23 mouse cellular contexts compared by ENCODE assay signal in genomic region chr9:67612101-67612500, GRCm38 (mm10). TPM values are rescaled to one million over a fixed set of nuclear protein-coding genes. Genes with fewer than 3 reads are reported as not detected.
DNase-seq lines count a peak whose midpoint lies in the region; ATAC-seq and TF ChIP-seq lines count a peak whose summit lies in the region.
"Had no signal": no experiment of that assay in that cellular context is flagged by ENCODE, and none has a peak within 500 bp of the region (broad histone marks: within the 10 kb centered on the region; RNA-seq: fewer than 3 reads in every experiment).

No protein-coding gene starts in this region.

- no peak overlapping the region for H3K4me3 ChIP-seq in brown adipose tissue, adult 24 weeks (ENCODE audit: insufficient read depth, low read depth, low read length)
- no peak overlapping the region for H3K4me3 ChIP-seq in myocyte
- H3K4me3 ChIP-seq in liver, postnatal 0 days (ENCODE audit: low read depth, low read length) = no peak overlapping the region
- H3K4me3 ChIP-seq: embryonic facial prominence, embryonic 15.5 days; forebrain, embryonic 13.5 days; gastrocnemius, adult 2 months; heart, embryonic 13.5 days; hindbrain, embryonic 12.5 days; intestine, embryonic 15.5 days had no signal

- no peak for TF ChIP-seq POLR2A in myocyte (IDR thresholded peaks at IDR 0.05; ENCODE audit: insufficient read length, low read depth)

- no peaks in the 10 kb centered on the region for H3K27me3 ChIP-seq in myocyte (ENCODE audit: control insufficient read depth, insufficient read depth, insufficient read length)
- H3K27me3 ChIP-seq in liver, postnatal 0 days (ENCODE audit: insufficient read depth, low read length) = no peaks in the 10 kb centered on the region
- H3K27me3 ChIP-seq: embryonic facial prominence, embryonic 15.5 days; forebrain, embryonic 13.5 days; heart, embryonic 13.5 days; hindbrain, embryonic 12.5 days; intestine, embryonic 15.5 days had no signal

- 73% methylated on average over 2 of the region's 2 CpGs for WGBS in liver, postnatal 0 days (ENCODE audit: insufficient replicate concordance)

- H3ac ChIP-seq in myocyte (ENCODE audit: control insufficient read depth, insufficient read length) = no peak overlapping the region

- no peaks in the 10 kb centered on the region for H3K9me3 ChIP-seq in liver, postnatal 0 days (ENCODE audit: low read length)
- H3K9me3 ChIP-seq: embryonic facial prominence, embryonic 15.5 days; forebrain, embryonic 13.5 days; G1E; heart, embryonic 13.5 days; hindbrain, embryonic 12.5 days; intestine, embryonic 15.5 days had no signal

- H3K27ac ChIP-seq in brown adipose tissue, adult 24 weeks (replicated peaks; ENCODE audit: low read depth, low read length) = peak overlapping the region; percentile 35; the same call in 1 of the 2 replicates
- no peak overlapping the region for H3K27ac ChIP-seq in liver, postnatal 0 days (ENCODE audit: low read depth)
- H3K27ac ChIP-seq: embryonic facial prominence, embryonic 15.5 days; forebrain, embryonic 13.5 days; gastrocnemius, adult 2 months; heart, embryonic 13.5 days; hindbrain, embryonic 12.5 days; hindbrain, postnatal 0 days; intestine, embryonic 15.5 days had no signal

- DNase-seq in 3T3-L1 (ENCODE audit: low read depth, low spot score) = peak; percentile 95
- peak; percentile 53 for DNase-seq in Muller cell, postnatal 12 days (ENCODE audit: inconsistent ontology term)
- no peak for DNase-seq in liver, postnatal 0 days
- DNase-seq: adrenal gland, adult 8-10 months; adrenal gland, postnatal 36 days; cerebellum, adult 11 months; cerebellum, adult 8-10 months; cerebellum, postnatal 14 days; embryo, embryonic 11 days; gastrocnemius, adult 2 months; gastrocnemius, postnatal 25 days; heart, postnatal 4 days had no signal

- peak overlapping the region; percentile 76 for H3K4me2 ChIP-seq in myocyte (ENCODE audit: low read depth)
- no peak overlapping the region for H3K4me2 ChIP-seq in liver, postnatal 0 days (ENCODE audit: low read depth, low read length)
- H3K4me2 ChIP-seq: embryonic facial prominence, embryonic 15.5 days; forebrain, embryonic 13.5 days; heart, embryonic 13.5 days; hindbrain, embryonic 12.5 days; intestine, embryonic 15.5 days had no signal

- no peak for TF ChIP-seq CTCF in liver, postnatal 0 days (IDR thresholded peaks at IDR 0.05; ENCODE audit: low read depth)

- TF ChIP-seq EP300 in liver, postnatal 0 days (IDR thresholded peaks at IDR 0.05; ENCODE audit: low read depth) = no peak

- no peaks in the 10 kb centered on the region for H3K36me3 ChIP-seq in myocyte (ENCODE audit: control insufficient read depth, insufficient read depth)
- H3K36me3 ChIP-seq in liver, postnatal 0 days (replicated peaks; ENCODE audit: insufficient read depth, low read length) = no peaks in the 10 kb centered on the region
- H3K36me3 ChIP-seq: embryonic facial prominence, embryonic 15.5 days; G1E; heart, embryonic 13.5 days; hindbrain, embryonic 12.5 days; intestine, embryonic 15.5 days had no signal

- H3K9ac ChIP-seq in liver, postnatal 0 days (replicated peaks) = no peak overlapping the region
- H3K9ac ChIP-seq: embryonic facial prominence, embryonic 15.5 days; forebrain, embryonic 13.5 days; heart, embryonic 13.5 days; hindbrain, embryonic 12.5 days; intestine, embryonic 15.5 days had no signal

- peaks cover 71% of the 10 kb centered on the region for H3K79me2 ChIP-seq in myocyte (ENCODE audit: control insufficient read depth, insufficient read depth)

- peaks cover 6% of the 10 kb centered on the region; the same call in 1 of the 2 replicates for H3K4me1 ChIP-seq in brown adipose tissue, adult 24 weeks (ENCODE audit: control insufficient read depth, insufficient read depth, insufficient read length, low read length)
- H3K4me1 ChIP-seq in liver, postnatal 0 days (ENCODE audit: insufficient read depth) = no peaks in the 10 kb centered on the region
- H3K4me1 ChIP-seq: intestine, embryonic 15.5 days had no signal

- no peak for ATAC-seq in inflammation-experienced regulatory T-cells, adult 6 months
- ATAC-seq in liver, postnatal 0 days = no peak
- ATAC-seq: CD4-positive, CD25-positive, alpha-beta regulatory T cell, adult 4 months; forebrain, embryonic 13.5 days; hindbrain, postnatal 0 days; intestine, embryonic 15.5 days had no signal

TF ChIP-seq in myocyte, 11 proteins besides CTCF, POLR2A, EP300 and RAD21:
- peak; percentile 9 for TF ChIP-seq TCF12 (IDR thresholded peaks at IDR 0.05; ENCODE audit: insufficient read depth, poor library complexity, severe bottlenecking)
- TF ChIP-seq CEBPB (IDR thresholded peaks at IDR 0.05; ENCODE audit: insufficient read depth, poor library complexity, severe bottlenecking) = no peak
- TF ChIP-seq SRF (IDR thresholded peaks at IDR 0.05; ENCODE audit: control insufficient read depth, insufficient read length, low read depth) = no peak
- TF ChIP-seq MYOG (IDR thresholded peaks at IDR 0.05; ENCODE audit: control insufficient read depth in 1 of 3, insufficient read depth in 1 of 3, insufficient read length in 2 of 3, low read depth in 2 of 3) = peak in 1 of 3 experiments; percentile 58
- peak in 1 of 3 experiments; percentile 49 for TF ChIP-seq MYOD1 (IDR thresholded peaks at IDR 0.05; ENCODE audit: control insufficient read depth in 1 of 3, insufficient read length in 2 of 3, low read depth in 2 of 3)

RNA-seq across cellular contexts. Expression of gene Tln2, which starts 52.6 kb away (rescaled TPM):
- 12.0 and 16.7 TPM in 2 replicates for polyA plus RNA-seq in brown adipose tissue, adult 24 weeks (2012; ENCODE audit: insufficient read depth, insufficient read length, missing spikeins)
- 28.6 TPM for polyA plus RNA-seq in myocyte (2012; fragmentation: generic; extraction: Trizol)
- under 1 TPM; 0.11 to 0.20 (median 0.19) TPM for polyA plus RNA-seq in inflammation-experienced regulatory T-cells, adult 6 months (2017; shearing (Covaris generic))
- 2.8 and 3.5 TPM in 2 replicates for polyA plus RNA-seq in liver, postnatal 0 days (2015; fragmentation: Nextera tagmentation; extraction: Ambion mirVana)
